Mouse (Mus musculus) spleen, adult 2 months (tissue): Measurements from ENCODE around the gene Apod.

Experiments used
- CTCF ChIP-seq: fragments of 200-500 bp; IDR thresholded peaks from 2 replicates; pipeline ENCODE4 v1.5.1; 2011; ENCODE audit warnings: mild to moderate bottlenecking, inconsistent platforms; ENCODE audit not compliant: insufficient read depth, insufficient read length, insufficient replicate concordance; ENCODE audit errors: extremely low read depth
- POLR2A ChIP-seq: fragments of 200-500 bp; IDR thresholded peaks from 2 replicates; pipeline ENCODE4 v1.6.1; 2011; ENCODE audit warnings: low read depth, low read length, inconsistent platforms

DNA sequence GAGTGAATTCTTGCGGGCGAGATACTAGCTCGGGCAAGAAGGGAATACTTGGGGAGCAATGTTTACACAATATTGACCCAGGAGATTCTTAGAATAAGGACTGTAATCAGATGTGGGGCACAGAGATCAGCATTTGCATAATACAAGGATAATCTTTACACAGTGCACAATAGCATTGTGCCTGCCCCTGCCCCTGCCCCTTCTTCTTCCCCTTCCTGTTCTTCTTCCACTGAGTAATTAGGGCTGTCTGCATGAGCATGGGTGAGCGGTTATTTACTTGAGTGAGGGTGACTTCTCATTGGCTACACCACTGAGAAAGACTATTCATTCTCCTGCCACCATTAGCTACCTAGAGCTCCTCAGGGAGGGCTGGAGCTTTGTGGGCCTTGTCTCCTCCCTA is 6.9 kb upstream of the Apod start:
- TF ChIP-seq CTCF: no peak
- TF ChIP-seq POLR2A: no peak
